Mouse (Mus musculus) limb, embryonic 10.5 days (tissue): ENCODE results near the gene Trim63. TPM values are rescaled to one million over a fixed set of nuclear protein-coding genes. Genes with fewer than 3 reads are reported as not detected.

ENCODE experiments used
- DNase-seq: peaks from one replicate; pipeline ENCODE4 v3.0.0-alpha.2; 2017; ENCODE audit warnings: low spot score
- H3K27ac ChIP-seq: fragments of 300-500 bp; sonication (generic); 2 replicates; pipeline ENCODE4 v1.5.1; 2016; ENCODE audit warnings: mild to moderate bottlenecking
- H3K27me3 ChIP-seq: fragments of 300-500 bp; sonication (generic); 2 replicates; pipeline ENCODE4 v1.6.1; 2016; ENCODE audit warnings: low read depth, mild to moderate bottlenecking; ENCODE audit not compliant: poor library complexity, severe bottlenecking
- H3K36me3 ChIP-seq: fragments of 300-500 bp; sonication (generic); 2 replicates; pipeline ENCODE4 v1.6.1; 2016; ENCODE audit warnings: mild to moderate bottlenecking, moderate library complexity
- H3K4me1 ChIP-seq: fragments of 300-500 bp; sonication (generic); 2 replicates; pipeline ENCODE4 v1.6.1; 2016
- H3K4me3 ChIP-seq: fragments of 300-500 bp; sonication (generic); 2 replicates; pipeline ENCODE4 v1.5.1; 2016; ENCODE audit warnings: mild to moderate bottlenecking, moderate library complexity
- H3K9me3 ChIP-seq: fragments of 300-500 bp; sonication (generic); replicated peaks from 2 replicates; pipeline ENCODE4 v1.6.1; 2016; ENCODE audit warnings: mild to moderate bottlenecking
- WGBS: fragments of 180-500 bp; shearing (Covaris S2); methylation state at CpG from one replicate; pipeline ENCODE4 v1.1.7; 2016; 5-methylcytosine and 5-hydroxymethylcytosine counted together
- polyA plus RNA-seq: library from polyadenylated mRNA; unstranded; fragments of >200 nt; fragmentation: Nextera tagmentation; extraction: Ambion mirVana; gene quantifications from 2 replicates; pipeline ENCODE4 v1.2.1, GENCODE M21; 2016

The Trim63 gene
- polyA plus RNA-seq, 1 experiment from 2014 or later: 0.95 TPM

DNA sequence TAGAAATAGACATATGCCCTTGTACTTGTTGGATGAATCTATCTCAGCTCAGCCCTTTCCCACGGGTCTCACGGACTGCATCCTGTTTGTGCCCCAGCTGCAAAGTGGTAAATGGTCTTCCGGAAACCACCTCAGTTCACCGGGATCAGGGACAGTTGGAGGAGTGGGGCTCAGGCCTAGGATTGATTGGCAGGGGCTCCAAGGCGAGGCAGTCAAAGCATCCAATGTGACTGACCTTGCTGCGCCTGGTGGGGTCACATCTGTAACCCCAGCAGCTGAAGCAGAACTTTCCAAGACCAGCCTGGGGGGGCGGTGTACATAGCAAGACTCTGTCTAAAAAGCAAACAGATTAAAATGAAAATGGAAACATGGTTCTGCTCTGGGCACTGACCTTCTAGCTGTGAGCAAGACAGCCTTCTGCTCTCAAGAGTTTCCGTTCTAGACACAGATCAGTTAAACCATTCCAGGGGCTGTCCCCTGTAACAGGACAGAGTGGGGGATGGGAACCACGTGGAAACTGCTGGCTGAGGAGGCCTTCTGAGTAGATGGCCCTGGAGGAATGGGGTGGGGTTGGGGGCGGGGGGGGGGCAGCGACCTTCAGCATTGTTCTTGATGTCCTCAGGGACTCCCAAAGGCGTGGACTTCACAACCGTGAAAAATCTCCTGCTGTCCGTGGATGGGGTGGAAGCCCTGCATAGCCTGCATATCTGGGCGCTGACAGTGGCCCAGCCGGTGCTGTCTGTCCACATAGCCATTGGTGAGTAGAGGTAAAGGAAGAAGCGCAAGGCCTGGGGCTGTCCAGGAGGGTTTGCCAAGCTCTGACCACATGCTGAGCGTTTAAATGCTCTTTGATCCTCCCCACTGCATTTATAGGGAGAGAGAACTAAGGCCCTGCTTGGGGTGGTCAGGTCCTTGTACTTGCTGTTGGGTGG lies 36.7 kb downstream of the Trim63 start:
- Histone ChIP-seq H3K27ac (peak overlapping the region; percentile 66; the same call in 1 of the 2 replicates), H3K9me3 (no peaks in the 10 kb centered on the region), H3K4me3 (no peak overlapping the region), H3K4me1 (peaks cover 24% of the 10 kb centered on the region), H3K27me3 (peaks cover 24% of the 10 kb centered on the region), H3K36me3 (no peaks in the 10 kb centered on the region)
- WGBS: 53% methylated on average over 18 of the region's 18 CpGs
- DNase-seq: no peak

DNA sequence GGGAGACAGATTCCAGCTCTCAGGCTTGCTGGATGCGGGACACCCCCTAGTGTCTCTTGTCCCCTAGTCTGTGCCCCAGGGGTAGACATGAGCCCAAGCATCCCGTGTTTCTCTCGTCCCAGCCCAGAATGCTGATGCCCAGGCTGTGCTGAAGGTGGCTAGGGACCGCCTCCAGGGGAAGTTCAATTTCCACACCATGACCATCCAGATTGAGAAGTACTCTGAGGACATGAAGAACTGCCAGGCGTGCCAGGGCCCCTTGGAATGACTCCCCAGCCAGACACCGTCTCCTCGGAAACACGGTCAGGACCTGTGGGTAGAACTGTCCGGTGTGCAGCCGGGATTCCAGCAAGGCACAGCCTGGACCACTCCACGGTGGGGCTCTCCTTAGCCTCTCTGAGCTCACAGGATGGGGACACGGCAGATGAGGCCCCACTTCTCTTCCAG lies 37.4 kb downstream of the Trim63 start:
- 80% methylated on average over 12 of the region's 12 CpGs for WGBS
- Histone ChIP-seq H3K9me3 (no peaks in the 10 kb centered on the region), H3K36me3 (no peaks in the 10 kb centered on the region), H3K27ac (no peak overlapping the region), H3K4me1 (peaks cover 30% of the 10 kb centered on the region), H3K4me3 (no peak overlapping the region), H3K27me3 (peaks cover 21% of the 10 kb centered on the region)
- no peak for DNase-seq

DNA sequence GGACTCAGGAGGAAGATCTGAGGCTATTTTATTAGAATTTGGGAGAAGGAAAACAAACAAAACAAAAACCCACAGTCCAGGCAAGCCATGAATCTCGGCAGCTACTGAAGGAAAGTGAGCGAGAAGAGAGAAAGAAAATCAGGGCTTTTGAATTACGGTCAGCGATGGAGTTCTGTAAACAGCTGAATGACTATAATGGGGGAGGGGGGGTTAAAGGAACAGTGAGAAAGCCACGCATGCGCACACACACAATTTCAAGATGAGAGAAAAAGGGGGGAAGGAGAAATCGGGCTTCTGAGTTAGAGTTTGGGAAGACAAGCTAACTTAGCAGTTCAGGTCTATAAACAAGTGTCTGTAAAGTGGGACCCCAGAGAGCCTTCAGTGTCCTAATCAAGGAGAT lies 38.0 kb downstream of the Trim63 start:
- Histone ChIP-seq H3K27me3 (peaks cover 21% of the 10 kb centered on the region), H3K27ac (no peak overlapping the region), H3K9me3 (no peaks in the 10 kb centered on the region), H3K4me1 (peaks cover 31% of the 10 kb centered on the region), H3K4me3 (no peak overlapping the region), H3K36me3 (no peaks in the 10 kb centered on the region)
- no peak for DNase-seq
- 75% methylated on average over 7 of the region's 7 CpGs for WGBS

DNA sequence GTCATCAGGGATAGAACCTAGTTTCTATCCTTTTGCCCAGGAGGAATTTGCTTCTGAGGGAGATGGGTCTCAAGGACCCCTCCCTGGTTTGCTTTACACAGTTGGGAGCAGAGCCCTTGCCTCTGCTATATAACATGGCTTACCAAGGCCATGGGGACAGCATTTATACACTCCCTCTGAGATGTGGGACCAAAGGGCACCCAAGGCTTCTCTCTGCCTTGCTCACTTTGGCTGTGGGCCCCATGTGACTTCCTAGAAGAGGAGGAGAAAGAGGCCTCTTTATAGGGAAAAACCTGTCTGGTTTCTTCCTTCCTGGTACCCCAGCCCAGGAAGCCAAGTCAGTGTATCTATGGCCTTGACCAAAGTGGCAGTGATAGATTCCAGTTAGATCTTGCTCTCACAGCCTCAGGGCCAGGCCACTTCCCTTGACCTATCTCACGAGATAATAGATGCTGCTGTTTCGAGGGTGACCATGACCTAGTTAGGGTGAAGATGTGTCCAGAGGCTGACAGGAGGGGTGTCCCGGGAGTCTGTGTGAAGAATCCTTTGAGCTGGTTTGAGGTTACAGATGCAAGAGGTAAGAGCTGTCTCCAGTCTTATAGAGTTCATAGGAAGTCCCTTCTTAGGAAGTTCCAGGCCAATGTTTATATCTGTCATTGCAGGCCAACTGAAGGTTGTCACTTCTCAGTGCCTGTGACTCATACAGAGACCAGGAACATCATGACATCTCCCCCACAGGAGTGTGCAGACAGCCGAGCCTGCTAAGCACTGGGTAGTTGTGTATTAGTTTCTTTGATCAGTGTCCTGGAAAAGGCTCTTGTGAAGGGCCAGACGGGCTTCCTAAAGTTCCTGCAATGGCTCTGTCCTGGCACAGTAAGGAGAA lies 38.8 kb downstream of the Trim63 start:
- WGBS: 74% methylated on average over 5 of the region's 5 CpGs
- Histone ChIP-seq H3K9me3 (no peaks in the 10 kb centered on the region), H3K27ac (no peak overlapping the region)

DNA sequence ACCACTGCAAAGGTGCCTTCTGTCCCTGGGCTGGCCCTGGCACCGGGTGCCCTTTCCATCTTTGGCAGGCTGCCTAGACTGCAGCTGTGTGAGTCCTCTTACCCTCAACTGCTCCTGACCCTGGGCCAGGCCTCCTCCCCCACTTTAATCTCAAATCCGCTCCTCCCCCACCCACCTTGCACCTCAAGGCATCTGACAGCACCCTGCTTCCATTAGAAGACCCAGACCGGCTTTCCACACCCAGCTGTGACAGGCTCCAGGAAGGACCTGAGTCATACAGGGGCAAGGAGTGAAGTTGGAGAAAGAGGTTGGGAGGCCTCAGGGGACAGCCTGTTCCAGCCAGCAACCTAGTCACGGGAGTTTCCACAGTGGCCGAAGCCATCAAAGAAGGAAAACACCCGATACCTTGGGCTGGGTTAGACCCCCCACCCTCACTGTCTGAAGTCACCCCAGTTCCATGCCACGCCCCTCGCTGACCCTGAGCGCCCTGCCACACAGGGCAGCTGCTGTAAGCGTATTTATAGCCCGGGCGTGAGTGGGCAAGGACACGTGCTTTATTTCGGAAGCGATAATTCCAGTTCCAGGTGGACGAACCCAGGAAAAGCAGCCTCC lies 41.0 kb downstream of the Trim63 start:
- H3K27ac ChIP-seq: no peak overlapping the region
- no peak overlapping the region for H3K4me3 ChIP-seq
- DNase-seq: no peak
- peaks cover 34% of the 10 kb centered on the region for H3K27me3 ChIP-seq
- H3K4me1 ChIP-seq: peaks cover 35% of the 10 kb centered on the region
- WGBS: 47% methylated on average over 16 of the region's 16 CpGs
- H3K9me3 ChIP-seq: no peaks in the 10 kb centered on the region
- H3K36me3 ChIP-seq: no peaks in the 10 kb centered on the region

More for the DNA sequence above, 38.8 kb downstream of the Trim63 start:
- no peak for DNase-seq
- Histone ChIP-seq H3K36me3 (no peaks in the 10 kb centered on the region), H3K27me3 (peaks cover 24% of the 10 kb centered on the region), H3K4me1 (peaks cover 31% of the 10 kb centered on the region), H3K4me3 (no peak overlapping the region)

DNA sequence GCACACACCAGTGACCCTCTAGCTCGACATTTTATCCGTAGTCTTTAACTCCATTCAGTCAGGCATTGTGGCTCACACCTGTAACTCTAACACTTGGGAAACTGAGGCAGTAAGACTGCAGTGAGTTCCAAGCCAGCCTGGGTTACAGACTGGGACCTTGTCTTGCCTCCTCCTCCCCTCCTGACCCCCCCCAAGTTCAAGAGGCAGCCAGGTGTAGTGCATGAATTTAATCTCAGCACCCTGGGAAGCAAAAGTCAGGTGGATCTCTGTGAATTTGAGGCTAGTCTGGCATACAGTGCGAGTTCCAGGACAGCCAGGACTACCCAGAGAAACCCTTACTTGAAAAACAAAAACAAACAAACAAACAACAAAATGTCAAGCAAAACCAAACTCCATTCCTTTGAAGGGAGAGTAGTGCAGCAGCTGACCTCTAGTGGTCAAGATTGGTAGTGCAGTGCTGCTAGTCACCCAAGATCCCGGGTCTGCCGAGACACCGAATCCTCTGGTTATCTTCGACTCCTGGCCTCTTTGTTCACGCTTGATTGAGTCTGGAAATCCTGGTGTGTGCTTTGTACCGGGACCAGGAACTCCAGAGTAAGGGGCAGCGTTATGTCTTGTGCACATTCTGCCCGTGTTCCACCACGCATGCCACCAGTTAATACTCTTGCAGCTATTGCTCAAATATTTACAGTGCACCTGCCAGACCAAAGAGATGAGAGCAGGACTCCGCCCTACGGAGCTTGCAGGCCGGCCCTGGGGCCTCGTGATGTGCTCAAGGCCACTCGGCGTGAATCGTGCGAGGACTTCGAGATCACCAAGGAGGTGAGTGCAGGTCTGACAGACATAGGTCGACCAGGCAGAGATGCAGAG lies 41.9 kb downstream of the Trim63 start:
- Histone ChIP-seq H3K27me3 (peaks cover 34% of the 10 kb centered on the region), H3K27ac (no peak overlapping the region), H3K9me3 (no peaks in the 10 kb centered on the region), H3K4me1 (peaks cover 37% of the 10 kb centered on the region), H3K4me3 (no peak overlapping the region), H3K36me3 (no peaks in the 10 kb centered on the region)
- WGBS: 21% methylated on average over 22 of the region's 22 CpGs
- peak; percentile 77 for DNase-seq

DNA sequence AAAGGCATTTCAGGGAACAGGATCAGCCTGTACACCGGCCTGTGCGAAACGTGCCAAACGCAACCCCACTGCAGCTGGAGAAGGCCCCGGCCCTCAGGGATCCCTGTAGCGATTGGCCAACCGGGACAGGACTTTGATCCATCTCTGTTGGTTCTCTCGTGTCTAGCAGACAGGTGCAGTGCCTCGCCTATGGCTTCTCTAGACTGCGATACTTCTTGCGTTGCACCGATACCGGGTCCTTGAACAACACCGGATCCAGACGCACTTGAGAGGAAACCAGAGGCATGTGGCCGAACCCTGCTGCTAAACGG lies 42.5 kb downstream of the Trim63 start:
- Histone ChIP-seq H3K9me3 (no peaks in the 10 kb centered on the region), H3K4me1 (peaks cover 36% of the 10 kb centered on the region), H3K4me3 (no peak overlapping the region), H3K27me3 (peaks cover 34% of the 10 kb centered on the region), H3K27ac (no peak overlapping the region), H3K36me3 (no peaks in the 10 kb centered on the region)
- WGBS: 47% methylated on average over 17 of the region's 17 CpGs
- no peak for DNase-seq

DNA sequence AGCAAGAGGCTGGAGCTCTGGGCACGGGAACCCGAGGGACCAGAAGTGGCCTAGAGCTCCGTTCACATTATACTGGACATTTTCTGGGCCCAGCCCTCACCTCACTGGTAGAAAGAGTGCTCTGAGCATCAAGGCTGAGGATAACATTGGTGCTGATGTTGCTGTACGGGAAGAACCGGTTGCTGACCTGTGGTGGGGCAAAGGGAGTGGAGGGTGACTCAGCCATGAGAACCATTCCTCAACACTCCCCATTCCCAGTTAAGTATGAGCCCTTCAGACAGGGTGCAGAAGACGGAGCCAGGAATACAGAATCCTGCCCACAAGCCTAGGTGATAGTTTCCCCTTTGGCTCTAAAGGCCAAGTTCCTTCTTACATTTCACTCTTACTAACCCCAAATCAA lies 44.7 kb downstream of the Trim63 start:
- no peak for DNase-seq
- WGBS: 88% methylated on average over 6 of the region's 6 CpGs
- H3K36me3 ChIP-seq: no peaks in the 10 kb centered on the region
- H3K27me3 ChIP-seq: peaks cover 38% of the 10 kb centered on the region
- peaks cover 45% of the 10 kb centered on the region for H3K4me1 ChIP-seq
- no peaks in the 10 kb centered on the region for H3K9me3 ChIP-seq
- no peak overlapping the region for H3K27ac ChIP-seq
- no peak overlapping the region for H3K4me3 ChIP-seq

DNA sequence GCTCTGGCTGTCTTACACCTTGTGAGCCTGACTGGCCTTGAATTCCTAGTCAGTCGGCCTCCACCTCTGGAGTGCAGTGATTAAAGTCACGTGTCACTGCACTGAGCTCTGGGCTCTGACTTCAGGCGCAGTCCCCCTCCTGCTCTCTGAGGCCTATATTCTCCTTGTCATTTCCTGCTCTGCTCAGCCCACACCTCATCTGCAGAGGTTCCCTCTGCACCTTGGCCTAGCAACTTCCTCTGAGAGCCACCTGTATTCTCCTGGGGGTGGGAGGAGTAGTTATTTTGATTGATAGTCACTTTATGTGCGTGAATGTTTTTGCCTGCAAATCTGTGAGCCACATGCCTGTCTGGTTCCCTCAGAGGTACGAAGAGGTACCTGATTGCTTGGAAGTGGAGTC lies 46.3 kb downstream of the Trim63 start:
- 26% methylated on average over 5 of the region's 5 CpGs for WGBS
- Histone ChIP-seq H3K9me3 (no peaks in the 10 kb centered on the region), H3K4me1 (peaks cover 47% of the 10 kb centered on the region), H3K27me3 (peaks cover 47% of the 10 kb centered on the region), H3K27ac (0 out of 2 replicates have a peak overlapping the region, but pooled peaks have one; percentile 21), H3K36me3 (no peaks in the 10 kb centered on the region), H3K4me3 (no peak overlapping the region)
- DNase-seq: peak; percentile 48

DNA sequence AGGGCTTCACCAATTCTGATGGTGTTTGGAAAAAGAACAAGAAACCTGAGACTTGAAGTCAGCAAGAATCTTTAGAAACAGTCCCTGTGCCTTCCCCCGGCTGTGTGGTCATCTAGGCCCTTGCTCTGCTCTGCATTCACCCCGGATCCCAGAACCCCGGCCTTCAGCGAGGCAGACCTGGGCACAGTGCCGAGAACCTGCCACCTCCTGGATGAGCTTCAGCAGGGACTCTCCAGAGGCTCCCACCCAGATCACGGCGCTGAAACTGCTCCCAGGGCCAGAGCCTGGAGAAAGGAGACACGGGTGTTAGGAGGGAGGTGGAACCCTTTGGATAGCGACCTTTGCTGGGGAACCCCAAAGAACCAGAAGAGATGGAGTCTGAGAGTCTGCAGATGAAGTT lies 47.2 kb downstream of the Trim63 start:
- no peak overlapping the region for H3K4me3 ChIP-seq
- no peak for DNase-seq
- 0 out of 2 replicates have a peak overlapping the region, but pooled peaks have one; percentile 43 for H3K27ac ChIP-seq
- no peaks in the 10 kb centered on the region for H3K9me3 ChIP-seq
- peaks cover 54% of the 10 kb centered on the region for H3K27me3 ChIP-seq
- 68% methylated on average over 9 of the region's 9 CpGs for WGBS
- H3K4me1 ChIP-seq: peaks cover 39% of the 10 kb centered on the region
- no peaks in the 10 kb centered on the region for H3K36me3 ChIP-seq

DNA sequence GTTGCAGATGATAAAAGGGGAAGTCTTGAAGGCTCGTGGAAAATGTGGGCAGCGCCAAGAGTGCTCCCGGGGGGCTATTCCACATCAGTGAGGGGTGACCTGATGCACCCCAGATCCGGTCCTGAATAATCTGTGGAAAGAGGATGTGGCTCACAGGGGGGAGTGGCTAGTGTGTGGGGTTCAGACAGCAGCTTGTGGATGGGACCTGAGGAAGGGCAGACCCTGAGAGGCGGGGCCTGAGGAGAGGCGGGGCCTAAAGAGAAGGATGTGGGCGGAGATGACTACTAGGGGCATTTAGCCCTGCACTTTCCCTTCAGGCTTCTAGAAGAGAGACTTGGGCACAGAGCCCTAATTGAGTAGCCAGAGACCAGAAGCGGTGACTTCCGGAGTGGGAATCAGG lies 47.7 kb downstream of the Trim63 start:
- Histone ChIP-seq H3K4me3 (0 out of 2 replicates have a peak overlapping the region, but pooled peaks have one; percentile 15), H3K9me3 (no peaks in the 10 kb centered on the region), H3K4me1 (peaks cover 36% of the 10 kb centered on the region), H3K36me3 (no peaks in the 10 kb centered on the region), H3K27me3 (peaks cover 54% of the 10 kb centered on the region), H3K27ac (peak overlapping the region; percentile 27; the same call in 1 of the 2 replicates)
- WGBS: 29% methylated on average over 9 of the region's 9 CpGs
- DNase-seq: no peak

DNA sequence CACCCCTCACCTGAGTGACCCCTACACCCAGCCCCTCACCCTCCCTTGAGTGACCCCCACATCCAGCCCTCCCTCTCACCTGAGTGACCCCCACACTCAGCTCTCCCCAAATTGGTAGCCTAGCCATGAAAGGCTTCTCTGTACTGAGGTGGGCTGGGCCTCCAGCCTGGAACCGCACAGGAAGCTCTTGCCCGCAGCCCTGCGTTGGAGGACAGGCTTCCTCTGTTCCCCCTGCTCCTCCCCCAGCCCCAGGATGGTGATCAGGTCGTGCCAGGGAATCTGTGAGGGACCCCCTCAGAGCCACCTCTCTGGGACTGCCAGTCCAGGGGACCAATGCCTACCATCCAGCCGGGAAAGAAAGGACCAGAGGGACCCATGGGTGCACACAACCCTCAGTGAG lies 50.4 kb downstream of the Trim63 start:
- DNase-seq: no peak
- no peaks in the 10 kb centered on the region for H3K9me3 ChIP-seq
- H3K4me1 ChIP-seq: peaks cover 38% of the 10 kb centered on the region
- H3K36me3 ChIP-seq: no peaks in the 10 kb centered on the region
- H3K27me3 ChIP-seq: peaks cover 59% of the 10 kb centered on the region
- H3K4me3 ChIP-seq: no peak overlapping the region
- H3K27ac ChIP-seq: no peak overlapping the region
- 46% methylated on average over 5 of the region's 5 CpGs for WGBS
